Mouse (Mus musculus) right cerebral cortex, adult 2 months (tissue): ENCODE measurements at regions not wholly inside any gene's neighbourhood (a gene's known extent, or its start where the extent isn't known, plus 50 kb on each side); places are given as distances from the start of the nearest gene placed in this dataset.
A peak's percentile ranks its signal among the peaks of the same experiment; 100 is the strongest.

Experiments used
- DNase-seq, 2 experiments: peaks; one replicate each; pipeline ENCODE4 v3.0.0; 2021 to 2022; ENCODE audit warnings: low spot score in 2 of 2

DNA sequence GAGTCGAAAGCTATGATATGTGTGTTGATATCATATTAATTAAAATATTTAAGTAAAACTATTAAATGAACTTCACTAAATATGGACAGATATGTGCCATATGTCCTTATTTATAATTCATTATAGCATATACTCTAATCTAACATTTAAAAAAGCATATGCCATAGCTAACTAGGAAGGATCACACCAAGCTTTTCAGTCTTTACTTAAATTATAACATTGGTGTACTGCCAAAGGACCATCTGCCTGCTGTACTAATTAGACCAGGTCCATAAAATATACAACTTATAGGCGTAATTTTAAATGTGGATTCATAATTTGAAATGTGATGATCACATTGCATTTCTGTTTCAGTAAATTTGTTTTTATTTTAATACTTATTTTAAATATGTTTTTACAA lies 651.9 kb upstream of the Klhl1 start:
- no peak for DNase-seq

DNA sequence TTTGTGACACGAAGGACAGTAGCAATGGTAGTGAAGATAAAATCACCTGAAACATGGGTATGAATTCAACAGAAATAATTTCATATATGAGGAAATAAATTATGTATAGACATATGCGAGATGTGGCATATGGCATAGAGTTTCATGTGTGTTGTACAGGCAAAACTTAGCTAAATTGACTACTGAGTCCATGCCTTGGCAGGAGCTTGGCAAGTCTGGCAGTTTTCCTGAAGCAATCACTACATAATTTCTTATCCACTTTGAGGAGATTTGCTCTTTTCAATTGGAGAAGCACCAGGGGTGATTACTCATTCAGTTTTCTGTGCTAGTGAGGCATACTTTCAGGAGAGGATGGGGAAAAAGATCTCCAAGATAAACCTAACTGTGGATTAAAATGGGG lies 646.9 kb upstream of the Klhl1 start:
- no peak for DNase-seq

DNA sequence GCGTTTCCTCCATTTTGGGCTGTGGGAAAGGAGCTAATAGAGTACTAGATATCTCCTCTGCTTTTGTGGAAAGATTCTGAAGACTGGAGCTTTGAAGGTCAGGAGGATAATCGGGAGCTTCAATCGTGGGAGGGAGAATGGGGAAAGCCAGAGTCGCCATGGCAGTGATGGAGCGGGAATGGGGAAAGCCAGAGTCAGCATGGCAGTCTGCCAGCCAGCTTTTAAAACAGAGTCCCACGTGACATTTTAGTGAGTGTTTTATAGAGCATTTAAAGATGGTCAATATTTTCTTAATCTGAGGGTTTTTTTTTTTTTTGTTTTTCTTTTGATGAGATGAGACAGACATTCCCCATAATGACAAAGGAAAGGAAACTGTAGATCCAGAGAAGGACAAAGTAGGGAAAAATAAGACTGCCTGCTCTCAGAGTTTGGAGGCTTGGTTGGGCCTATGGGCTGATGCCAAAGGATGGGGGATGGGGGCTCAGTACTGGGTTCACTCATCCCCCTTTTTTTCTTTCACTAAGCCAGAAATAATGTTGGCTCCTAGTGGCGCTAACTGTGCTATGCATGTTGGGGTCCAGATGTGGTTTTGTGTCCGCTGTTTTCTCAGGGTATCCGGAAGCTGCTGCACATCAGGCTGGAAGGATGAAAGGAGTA lies 630.2 kb upstream of the Klhl1 start:
- no peak for DNase-seq

DNA sequence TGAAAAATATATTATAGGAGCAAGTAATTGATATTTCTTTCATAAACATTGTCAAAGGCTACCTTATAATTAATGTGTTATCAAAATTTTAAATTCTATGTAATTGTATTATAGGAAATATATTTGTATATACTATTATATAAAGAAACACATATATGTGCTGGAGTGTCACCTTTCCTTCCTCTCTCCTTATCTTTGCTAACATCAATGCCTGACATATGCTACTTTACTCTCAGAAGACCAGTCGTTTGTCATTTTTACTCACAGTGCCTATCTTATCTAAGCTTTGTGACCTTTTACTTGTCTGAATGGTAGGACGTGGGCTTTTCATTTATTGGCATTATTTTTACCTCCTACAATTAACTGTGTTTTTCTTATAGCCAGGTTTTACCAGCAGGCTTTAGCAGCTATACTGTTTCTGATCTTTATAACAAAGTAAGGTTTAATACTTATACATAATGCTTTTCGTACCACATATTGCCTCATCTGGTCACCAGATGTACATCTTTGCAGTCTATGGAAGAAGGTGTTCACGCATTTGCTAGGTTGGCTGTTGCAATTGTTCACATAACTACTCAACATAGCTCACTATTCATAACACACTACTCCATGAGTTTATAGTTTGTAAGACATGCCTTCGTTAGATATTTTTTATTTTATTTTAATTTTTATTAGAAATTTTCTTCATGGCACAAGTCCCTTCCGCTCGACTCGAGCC lies 597.2 kb upstream of the Klhl1 start:
- DNase-seq = no peak

DNA sequence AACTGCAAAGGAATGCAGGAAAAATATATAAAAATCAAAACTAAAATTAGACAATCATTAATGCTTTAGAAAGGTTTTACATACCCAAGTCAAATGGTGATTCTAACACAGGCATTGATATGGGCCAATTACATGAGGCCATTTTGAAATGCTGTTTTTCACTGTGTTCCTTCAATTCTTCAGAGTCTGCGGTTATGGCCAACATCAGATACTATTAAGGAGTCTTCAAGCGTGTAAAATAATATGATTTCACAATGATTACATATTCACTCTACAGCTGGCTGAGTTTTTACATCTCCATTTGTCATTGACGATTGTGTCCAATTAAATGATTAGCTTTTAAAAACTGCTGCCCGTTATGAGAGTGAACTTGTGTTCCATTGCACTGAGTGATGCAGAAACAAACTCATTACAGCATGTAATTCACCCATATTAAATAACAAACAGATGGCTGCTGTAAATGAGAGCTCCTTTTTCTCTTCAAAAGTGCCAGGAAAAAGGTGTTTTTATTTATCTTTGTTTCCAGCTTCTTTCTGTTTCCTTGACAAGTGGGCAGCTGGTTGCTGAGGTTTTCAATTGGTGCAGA lies 582.3 kb upstream of the Klhl1 start:
- peak in 1 of 2 experiments; percentile 3 for DNase-seq

DNA sequence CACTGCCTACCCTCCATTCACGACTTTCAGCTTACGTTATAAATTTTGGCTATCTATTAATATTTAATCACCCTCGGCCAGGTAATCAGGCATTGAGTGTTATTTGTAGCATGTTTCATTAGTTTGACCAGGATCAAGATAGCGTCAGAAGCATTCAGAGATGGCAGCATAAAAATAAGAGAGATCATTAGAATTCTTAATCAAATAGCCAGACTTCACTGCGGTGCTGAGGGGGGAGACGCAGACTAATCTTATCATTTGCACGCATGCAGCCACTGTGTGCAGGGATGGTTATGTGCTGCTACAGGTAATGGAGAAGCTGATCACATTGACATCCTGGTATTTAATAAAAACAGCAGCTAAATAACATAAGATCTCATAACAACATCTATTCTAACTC lies 574.5 kb upstream of the Klhl1 start:
- no peak for DNase-seq

DNA sequence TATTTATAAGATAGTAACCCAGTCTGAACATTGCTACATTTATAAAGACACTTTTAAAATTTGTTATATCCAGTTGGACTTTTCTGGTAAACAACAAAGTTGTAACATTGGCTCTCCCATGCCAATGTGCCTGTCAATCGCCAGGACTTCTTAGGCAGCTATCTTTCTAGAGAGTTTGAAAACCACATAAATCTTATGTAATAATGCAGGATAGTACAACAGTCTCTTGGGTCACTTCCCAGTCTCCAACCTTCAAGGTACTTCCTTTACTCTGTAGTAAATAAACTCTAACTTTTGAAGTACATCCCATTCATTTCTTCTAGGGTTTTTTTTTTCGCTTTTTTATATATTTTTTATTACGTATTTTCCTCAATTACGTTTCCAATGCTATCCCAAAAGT lies 570.0 kb upstream of the Klhl1 start:
- DNase-seq = no peak

DNA sequence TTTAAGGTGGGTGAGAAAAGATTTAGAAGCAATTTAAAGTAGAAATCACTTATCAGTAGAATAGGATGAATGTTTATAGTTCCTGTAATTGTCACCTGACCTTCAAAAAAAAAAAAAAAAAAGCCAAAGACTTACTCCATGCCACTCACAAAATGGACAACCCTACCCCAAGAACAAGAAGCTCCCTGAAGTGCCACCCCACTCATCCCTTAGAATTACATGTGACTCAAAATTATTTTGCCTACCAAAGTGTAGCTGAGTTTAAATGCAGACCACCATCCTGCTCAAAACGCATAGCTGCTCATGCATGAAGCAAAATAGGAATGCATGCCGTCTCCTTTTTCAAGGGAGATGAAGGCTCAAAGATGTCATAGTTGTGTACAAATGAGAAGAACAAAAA lies 568.4 kb upstream of the Klhl1 start:
- DNase-seq = no peak

DNA sequence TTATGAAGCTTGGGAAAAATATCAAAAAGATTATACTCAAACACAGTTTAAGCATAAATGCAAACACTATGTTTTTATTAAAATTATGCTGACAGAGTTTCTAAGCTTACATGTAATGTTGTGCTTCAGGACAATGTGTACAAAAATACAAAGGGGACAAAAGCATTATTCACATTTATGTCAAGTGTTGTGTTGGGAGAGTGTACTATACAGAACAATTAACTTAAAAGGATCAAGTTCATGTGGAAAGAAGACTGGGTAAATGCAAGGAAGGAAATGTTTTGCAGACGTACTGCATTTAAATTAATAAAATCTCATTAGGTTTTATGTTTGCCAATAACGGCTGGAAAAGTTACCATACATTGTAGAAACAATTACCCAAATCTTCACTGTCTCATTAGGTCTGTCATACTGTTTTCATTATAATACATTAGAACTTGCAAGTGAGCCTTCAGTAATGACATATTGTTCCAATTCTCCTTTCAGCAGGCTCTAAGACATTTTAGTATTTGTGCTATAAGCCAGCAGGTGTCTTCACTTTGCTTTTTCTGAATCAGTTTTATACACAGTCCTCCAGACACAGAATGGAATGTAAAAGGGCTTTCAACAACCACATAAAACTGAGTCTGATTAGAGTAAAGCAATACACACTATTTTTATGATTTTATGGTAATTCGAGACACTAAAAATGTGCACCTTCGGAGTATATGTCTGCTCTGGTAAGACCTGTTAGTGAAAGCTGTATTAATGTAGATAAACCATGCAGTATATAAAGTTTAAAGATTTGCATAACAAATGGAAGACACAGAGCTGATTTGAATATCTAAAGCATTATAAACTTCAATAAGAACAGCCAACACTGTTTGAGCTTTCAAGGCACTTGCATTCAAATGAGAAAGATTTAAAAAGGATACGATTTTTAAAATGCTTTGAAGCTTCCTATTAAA lies 567.7 kb upstream of the Klhl1 start:
- no peak for DNase-seq

DNA sequence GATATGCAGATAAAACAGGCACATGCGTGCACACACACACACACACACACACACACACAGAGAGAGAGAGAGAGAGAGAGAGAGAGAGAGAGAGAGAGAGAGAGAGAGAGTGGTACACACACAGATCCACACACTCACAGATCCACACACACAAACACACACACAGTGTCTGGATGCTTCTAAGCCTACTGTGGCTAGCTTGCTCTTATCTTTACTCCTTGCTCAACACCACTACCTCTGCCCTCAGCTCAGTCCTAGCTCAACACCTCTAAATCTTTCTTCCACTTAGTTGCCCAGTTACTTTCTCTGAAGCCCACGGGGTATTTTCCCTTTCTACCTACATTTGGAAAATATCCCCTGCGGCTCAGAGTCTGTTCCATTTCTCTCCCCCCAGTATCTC lies 555.9 kb upstream of the Klhl1 start:
- no peak for DNase-seq

DNA sequence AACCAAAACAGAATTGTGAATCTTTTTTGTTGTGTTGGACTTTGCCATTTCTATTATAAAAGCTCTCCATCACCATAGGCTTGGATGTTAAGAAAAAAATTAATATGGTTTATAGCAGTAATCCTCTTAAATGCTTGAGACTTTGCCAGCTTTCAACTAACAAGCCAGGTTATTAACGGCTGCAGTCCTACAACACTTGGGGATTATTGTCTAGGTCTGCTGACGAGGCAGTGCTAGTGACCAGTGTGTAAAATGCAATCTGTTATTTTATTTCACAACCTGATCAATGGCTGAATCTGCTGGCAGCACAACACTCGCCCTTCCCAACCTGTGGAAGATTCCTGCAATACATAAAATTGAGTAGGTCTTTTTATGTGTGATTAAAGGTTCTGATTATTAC lies 549.9 kb upstream of the Klhl1 start:
- no peak for DNase-seq

DNA sequence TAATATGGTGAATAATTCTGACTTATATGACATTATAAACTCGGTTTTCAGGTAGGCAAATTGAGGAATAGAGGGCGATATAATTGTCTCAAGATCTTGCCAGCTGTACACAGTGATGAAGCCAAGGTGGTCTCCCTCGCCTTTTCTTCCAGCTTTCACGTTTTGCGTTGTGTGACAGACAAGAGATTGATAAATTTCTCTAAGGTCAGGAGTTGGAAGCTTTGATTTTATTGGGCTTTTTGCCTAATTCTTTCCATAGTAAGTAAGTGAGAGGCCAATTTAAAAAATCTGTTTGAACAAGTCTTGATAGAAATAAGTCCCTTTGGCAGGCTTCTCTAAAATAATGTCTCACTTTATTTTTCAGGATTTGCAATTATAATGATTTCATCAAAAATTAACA lies 549.4 kb upstream of the Klhl1 start:
- DNase-seq = no peak

DNA sequence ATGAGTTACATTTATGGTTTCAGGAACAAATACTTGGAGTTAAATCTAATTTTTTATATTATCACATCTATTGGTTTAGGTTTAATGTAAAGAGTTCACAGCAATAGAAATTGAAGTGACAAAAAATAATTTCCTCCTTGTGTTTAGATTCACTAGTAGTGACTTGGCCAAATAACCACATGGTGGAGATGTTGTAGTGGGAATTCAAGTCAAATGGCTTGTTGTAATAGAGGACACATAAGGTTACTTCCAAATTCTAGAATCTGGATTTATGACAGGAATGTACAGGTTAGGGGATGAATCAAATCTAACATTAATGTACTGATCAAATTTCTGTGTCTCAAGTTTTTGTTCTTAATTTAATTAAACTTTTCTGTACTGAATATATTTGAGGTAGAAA lies 526.4 kb upstream of the Klhl1 start:
- DNase-seq = no peak

DNA sequence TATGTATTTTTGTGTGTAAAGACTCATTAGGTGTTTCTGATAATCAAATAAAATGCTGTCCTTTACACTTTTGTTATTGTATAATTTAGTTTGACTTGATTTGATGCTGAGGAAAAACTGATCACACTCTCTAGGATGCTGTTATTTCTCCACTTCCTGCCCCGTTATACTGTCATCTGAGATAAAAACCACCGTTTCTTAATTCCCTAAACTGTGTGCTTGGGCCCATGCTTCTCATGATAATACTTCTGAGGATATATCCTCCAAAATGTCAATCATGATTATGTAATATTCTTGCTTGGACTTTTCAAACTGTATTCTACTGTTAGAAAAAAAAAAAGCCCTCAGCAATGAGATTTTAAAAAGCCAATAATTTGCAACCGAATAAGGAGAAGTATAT lies 520.9 kb upstream of the Klhl1 start:
- DNase-seq = no peak

DNA sequence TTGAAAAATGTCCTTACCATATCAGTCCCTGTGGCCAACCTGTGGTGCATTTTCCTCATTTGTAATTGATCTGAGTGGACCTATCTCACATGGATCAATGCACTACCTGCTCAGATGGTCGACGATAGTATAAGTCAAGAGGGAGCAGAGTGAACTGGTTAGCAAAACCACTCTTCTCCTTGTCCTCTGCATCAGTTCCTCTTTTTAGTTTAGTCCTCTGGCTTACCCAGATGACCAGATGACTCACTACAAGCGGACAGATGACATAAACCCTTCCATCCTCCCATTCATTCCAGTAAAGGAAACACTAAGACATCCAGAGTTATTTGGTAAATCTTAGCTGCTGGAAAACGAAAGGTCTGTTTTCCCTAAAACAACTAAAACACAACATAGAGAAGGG lies 509.6 kb upstream of the Klhl1 start:
- no peak for DNase-seq

DNA sequence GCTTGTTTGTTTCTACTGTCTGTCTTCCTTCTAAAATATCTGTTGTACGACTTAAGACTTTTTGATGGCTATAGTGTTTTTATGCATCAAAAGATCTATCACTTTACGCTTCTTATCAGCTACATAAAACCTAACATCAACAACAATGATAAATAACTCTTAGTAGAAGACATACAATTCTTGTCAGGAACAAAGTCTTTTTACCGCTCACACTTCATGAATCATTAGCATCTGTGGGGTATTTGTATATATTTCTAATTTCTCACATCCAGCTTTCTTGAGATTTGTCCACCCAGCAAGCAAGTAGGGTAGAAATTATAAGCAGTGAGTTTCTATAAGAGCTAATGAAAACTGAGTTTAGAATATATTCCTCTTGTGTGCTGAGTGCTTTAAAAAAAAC lies 487.4 kb upstream of the Klhl1 start:
- no peak for DNase-seq

DNA sequence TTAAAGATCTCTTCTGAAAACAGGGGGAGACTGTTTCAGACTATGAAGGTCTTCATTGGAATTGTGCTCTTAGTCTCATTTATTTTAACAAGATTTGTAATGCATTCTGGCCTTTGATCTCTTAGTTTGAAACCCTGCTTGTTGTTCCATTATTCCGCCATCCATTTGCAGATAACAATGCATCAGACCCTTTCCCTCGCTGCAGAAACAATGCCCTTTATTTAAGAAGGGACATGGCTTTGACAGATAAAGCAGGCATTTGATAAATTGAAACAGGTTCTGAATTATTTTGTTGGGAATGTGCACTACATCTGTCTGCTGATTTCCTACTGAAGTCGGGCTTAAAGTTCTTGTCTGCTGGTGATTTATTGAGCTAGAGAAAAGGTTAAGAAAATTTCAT lies 476.2 kb upstream of the Klhl1 start:
- DNase-seq = no peak

DNA sequence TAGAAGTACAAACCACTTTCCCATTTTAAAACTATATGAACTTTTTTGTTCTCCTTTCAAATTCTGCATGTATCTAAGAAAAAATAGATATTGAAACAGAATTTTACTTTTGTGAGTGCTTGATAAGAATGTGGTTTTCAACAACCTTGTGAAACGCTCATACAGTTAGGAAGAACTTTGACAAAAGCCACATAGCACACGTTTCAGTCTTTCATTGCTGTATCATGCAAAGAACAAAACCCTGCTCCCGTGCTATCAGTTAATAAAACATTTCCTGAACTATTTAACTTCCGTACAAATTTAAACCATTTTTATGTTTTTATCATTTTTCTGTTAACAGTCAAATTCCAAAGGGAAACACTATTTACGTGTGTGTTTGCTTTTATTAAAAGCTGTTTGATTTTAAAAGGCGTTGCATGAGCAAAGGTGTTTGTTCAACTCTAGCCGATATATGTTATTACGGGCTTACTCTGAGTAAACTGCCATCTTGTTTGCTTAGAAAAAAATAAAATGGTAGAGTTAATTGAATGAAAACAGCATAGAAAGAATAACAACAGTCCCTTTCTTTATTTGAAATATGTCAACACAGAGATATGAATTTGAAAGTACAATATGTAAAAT lies 471.8 kb upstream of the Klhl1 start:
- DNase-seq = no peak

DNA sequence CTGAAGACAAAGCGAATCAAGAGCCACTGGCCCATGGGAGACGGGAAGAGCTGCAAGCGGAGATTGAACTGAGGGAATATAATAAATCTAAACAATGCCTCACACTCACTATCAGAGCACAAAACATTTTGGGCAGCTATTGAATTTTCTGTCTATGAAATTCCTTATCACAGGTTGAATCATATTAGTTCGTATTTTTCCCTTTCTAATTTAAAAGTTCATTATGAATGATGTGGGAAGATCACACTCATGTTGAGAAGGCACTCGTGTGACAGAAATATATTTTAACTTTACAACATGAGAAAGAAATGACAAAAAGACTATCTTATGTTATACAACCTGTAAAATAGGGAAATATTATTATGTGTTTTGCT lies 444.2 kb upstream of the Klhl1 start:
- DNase-seq = no peak

DNA sequence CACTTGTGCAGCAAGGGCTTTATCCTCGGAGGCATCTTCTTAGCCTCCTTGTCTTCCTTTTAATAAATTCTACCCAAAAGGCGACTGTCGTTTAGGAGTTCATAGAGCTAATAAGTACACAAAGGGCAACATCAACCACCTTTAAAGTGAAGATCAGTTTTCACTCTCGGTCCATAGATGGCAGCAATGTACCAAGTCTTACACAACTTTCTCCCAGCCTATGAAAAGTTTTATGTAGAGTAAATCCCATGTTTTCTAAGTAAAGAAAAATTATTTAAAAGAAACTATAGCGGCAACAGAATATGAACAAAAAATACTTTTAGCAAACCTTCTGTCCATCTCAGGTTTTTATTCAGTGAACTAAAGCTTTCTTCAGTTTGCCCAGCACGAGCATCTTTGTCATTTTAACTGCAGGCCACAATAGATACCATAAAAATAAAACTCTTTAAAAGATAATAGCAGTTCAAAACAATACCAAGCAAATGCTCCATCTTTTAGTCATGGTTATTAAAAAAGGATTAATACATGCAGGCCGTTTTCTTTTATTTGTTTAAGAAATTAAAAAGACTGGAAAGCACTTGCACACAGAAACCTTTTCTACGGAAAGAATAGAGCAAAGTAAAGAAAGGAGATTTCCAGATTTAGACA lies 443.6 kb upstream of the Klhl1 start:
- no peak for DNase-seq

DNA sequence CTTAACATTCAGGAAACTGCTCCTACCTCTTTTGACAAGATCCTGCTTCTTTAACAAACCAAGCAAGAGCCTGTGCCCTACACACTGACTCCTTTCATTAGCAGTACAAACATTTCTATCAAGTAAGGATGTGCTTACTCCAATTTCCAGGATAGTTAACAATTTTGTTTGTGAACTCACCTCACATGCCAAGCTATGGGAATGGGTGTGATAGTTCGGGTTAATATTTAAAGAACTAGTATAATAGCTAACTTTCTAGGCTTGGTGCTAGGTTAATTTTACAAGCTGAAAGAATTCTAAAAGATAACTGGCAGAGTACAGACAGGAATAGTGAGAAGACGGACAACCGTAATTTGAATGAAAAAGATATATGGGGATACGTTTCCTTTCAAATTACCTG lies 437.2 kb upstream of the Klhl1 start:
- no peak for DNase-seq
